Comparison of ENCODE assay signal across 10 mouse cellular contexts in genomic region chr12:29530241-29530725, GRCm38 (mm10). TPM values are rescaled to one million over a fixed set of nuclear protein-coding genes. Genes with fewer than 3 reads are reported as not detected.
DNase-seq lines count a peak whose midpoint lies in the region; ATAC-seq lines count a peak whose summit lies in the region.
"Had no signal": no experiment of that assay in that cellular context is flagged by ENCODE, and none has a peak within 500 bp of the region (broad histone marks: within the 10 kb centered on the region; RNA-seq: fewer than 3 reads in every experiment).

No protein-coding gene starts in this region.

- no peak for ATAC-seq in hindbrain, embryonic 13.5 days (ENCODE audit: low FRiP score)
- ATAC-seq in neural tube, embryonic 14.5 days (ENCODE audit: low read depth) = no peak
- ATAC-seq in activated CD4-positive, CD25-positive, alpha-beta regulatory T cell, adult 4 months = no peak

- H3K27me3 ChIP-seq in heart, embryonic 10.5 days (ENCODE audit: insufficient read depth, poor library complexity, severe bottlenecking) = peaks cover 49% of the 10 kb centered on the region
- H3K27me3 ChIP-seq in hindbrain, embryonic 13.5 days = no peaks in the 10 kb centered on the region
- no peaks in the 10 kb centered on the region for H3K27me3 ChIP-seq in neural tube, embryonic 14.5 days (ENCODE audit: control insufficient read depth, insufficient read depth, low read length)

- H3K9me3 ChIP-seq in heart, embryonic 10.5 days = no peaks in the 10 kb centered on the region
- no peaks in the 10 kb centered on the region for H3K9me3 ChIP-seq in hindbrain, embryonic 13.5 days
- no peaks in the 10 kb centered on the region for H3K9me3 ChIP-seq in neural tube, embryonic 14.5 days (ENCODE audit: control insufficient read depth, low read length)
- H3K9me3 ChIP-seq: limb, embryonic 15.5 days; stomach, embryonic 15.5 days had no signal

- H3K9ac ChIP-seq in hindbrain, embryonic 13.5 days = peak overlapping the region; percentile 86
- peak overlapping the region; percentile 59 for H3K9ac ChIP-seq in neural tube, embryonic 14.5 days (replicated peaks; ENCODE audit: low read depth, low read length)
- H3K9ac ChIP-seq: limb, embryonic 15.5 days; stomach, embryonic 15.5 days had no signal

- 11% methylated on average over 6 of the region's 6 CpGs for WGBS in heart, embryonic 10.5 days
- 3% methylated on average over 6 of the region's 6 CpGs for WGBS in hindbrain, embryonic 13.5 days
- WGBS in neural tube, embryonic 14.5 days = 5% methylated on average over 6 of the region's 6 CpGs

- peak; percentile 90 for DNase-seq in heart, embryonic 10.5 days (ENCODE audit: low spot score)
- no peak for DNase-seq in heart, adult 9 months (ENCODE audit: low spot score in 2 of 2)
- DNase-seq in ES-CJ7 (ENCODE audit: low read depth, low spot score) = peak; percentile 64
- DNase-seq in cerebellum, postnatal 25 days = peak; percentile 60 to 67
- no peak for DNase-seq in c-Kit-positive CD71-positive TER-119-positive erythroid progenitor cells, embryonic 14.5 days (ENCODE audit: low spot score)

- H3K4me3 ChIP-seq in heart, embryonic 10.5 days = no peak overlapping the region
- H3K4me3 ChIP-seq in hindbrain, embryonic 13.5 days = peak overlapping the region; percentile 50
- peak overlapping the region; percentile 42 for H3K4me3 ChIP-seq in neural tube, embryonic 14.5 days (ENCODE audit: low read depth, low read length)
- H3K4me3 ChIP-seq: limb, embryonic 15.5 days; stomach, embryonic 15.5 days had no signal

- H3K36me3 ChIP-seq in heart, embryonic 10.5 days = no peaks in the 10 kb centered on the region
- H3K36me3 ChIP-seq in hindbrain, embryonic 13.5 days = no peaks in the 10 kb centered on the region
- H3K36me3 ChIP-seq in neural tube, embryonic 14.5 days (ENCODE audit: control insufficient read depth, insufficient read depth, low read length) = no peaks in the 10 kb centered on the region
- H3K36me3 ChIP-seq: limb, embryonic 15.5 days; stomach, embryonic 15.5 days had no signal

- H3K4me2 ChIP-seq in hindbrain, embryonic 13.5 days = peak overlapping the region; percentile 65
- peak overlapping the region; percentile 62 for H3K4me2 ChIP-seq in neural tube, embryonic 14.5 days (ENCODE audit: low read depth, low read length)
- H3K4me2 ChIP-seq: limb, embryonic 15.5 days; stomach, embryonic 15.5 days had no signal

- peaks cover 13% of the 10 kb centered on the region; the same call in 1 of the 2 replicates for H3K4me1 ChIP-seq in heart, embryonic 10.5 days
- peaks cover 40% of the 10 kb centered on the region for H3K4me1 ChIP-seq in hindbrain, embryonic 13.5 days (replicated peaks)
- H3K4me1 ChIP-seq in neural tube, embryonic 14.5 days (ENCODE audit: control insufficient read depth, insufficient read depth, low read length) = 0 out of 2 replicates have a peak, but pooled peaks cover 5% of the 10 kb centered on the region
- H3K4me1 ChIP-seq: stomach, embryonic 15.5 days had no signal

- no peak overlapping the region for H3K27ac ChIP-seq in heart, embryonic 10.5 days
- peak overlapping the region; percentile 98 for H3K27ac ChIP-seq in hindbrain, embryonic 13.5 days
- peak overlapping the region; percentile 92 for H3K27ac ChIP-seq in neural tube, embryonic 14.5 days (ENCODE audit: low read depth, low read length)
- H3K27ac ChIP-seq: limb, embryonic 15.5 days; stomach, embryonic 15.5 days had no signal

RNA-seq across cellular contexts. Expression of gene Myt1l, which starts 2.1 kb away (rescaled TPM):
- not detected in 2 replicates for polyA plus RNA-seq in heart, embryonic 10.5 days (2016; fragmentation: Nextera tagmentation; extraction: Ambion mirVana)
- polyA plus RNA-seq in hindbrain, embryonic 13.5 days (2015; fragmentation: Nextera tagmentation; extraction: Ambion mirVana) = 218 and 219 TPM in 2 replicates
- polyA plus RNA-seq in neural tube, embryonic 14.5 days (2014; fragmentation: Nextera tagmentation; extraction: Ambion mirVana) = 223 and 265 TPM in 2 replicates
- not detected for polyA plus RNA-seq in activated CD4-positive, CD25-positive, alpha-beta regulatory T cell, adult 4 months (2017; shearing (Covaris generic))

Comparison
In these comparisons a context has a peak if more than half of its experiments do, and no peak if none do; other contexts are left out.
1. DNase-seq: peak in heart, embryonic 10.5 days (single experiment), ES-CJ7 (single experiment) and cerebellum, postnatal 25 days (2 of 2); none in heart, adult 9 months (0 of 2) and c-Kit-positive CD71-positive TER-119-positive erythroid progenitor cells, embryonic 14.5 days (single experiment).
2. RNA of gene Myt1l, which starts 2.1 kb away (polyA plus RNA-seq): 223 to 265 TPM in neural tube, embryonic 14.5 days and 218 to 219 TPM in hindbrain, embryonic 13.5 days; not detected in activated CD4-positive, CD25-positive, alpha-beta regulatory T cell, adult 4 months and not detected in heart, embryonic 10.5 days; every median in the first group is over 100 times any median in the second.